Mouse (Mus musculus) gastrocnemius, postnatal 36 days (tissue): ENCODE measurements around the gene Minpp1. TPM values are rescaled to one million over a fixed set of nuclear protein-coding genes. Genes with fewer than 3 reads are reported as not detected.
A peak's percentile ranks its signal among the peaks of the same experiment; 100 is the strongest.

Source experiments
- DNase-seq, 2 experiments: peaks; one replicate each; pipeline ENCODE4 v3.0.0; 2022
- intact Hi-C: fragments of 180-260 bp; cut with DNase I; formaldehyde crosslinking; loops from one replicate; pipeline ENCODE4 v1.15.1; 2025
- total RNA-seq, 2 experiments: library from RNA; stranded (reverse); gene quantifications; 2 replicates each; pipeline ENCODE4 v1.2.3; 2021

The Minpp1 gene
- total RNA-seq, 2 experiments from 2014 or later, result 12.7 to 15.2 TPM

DNA sequence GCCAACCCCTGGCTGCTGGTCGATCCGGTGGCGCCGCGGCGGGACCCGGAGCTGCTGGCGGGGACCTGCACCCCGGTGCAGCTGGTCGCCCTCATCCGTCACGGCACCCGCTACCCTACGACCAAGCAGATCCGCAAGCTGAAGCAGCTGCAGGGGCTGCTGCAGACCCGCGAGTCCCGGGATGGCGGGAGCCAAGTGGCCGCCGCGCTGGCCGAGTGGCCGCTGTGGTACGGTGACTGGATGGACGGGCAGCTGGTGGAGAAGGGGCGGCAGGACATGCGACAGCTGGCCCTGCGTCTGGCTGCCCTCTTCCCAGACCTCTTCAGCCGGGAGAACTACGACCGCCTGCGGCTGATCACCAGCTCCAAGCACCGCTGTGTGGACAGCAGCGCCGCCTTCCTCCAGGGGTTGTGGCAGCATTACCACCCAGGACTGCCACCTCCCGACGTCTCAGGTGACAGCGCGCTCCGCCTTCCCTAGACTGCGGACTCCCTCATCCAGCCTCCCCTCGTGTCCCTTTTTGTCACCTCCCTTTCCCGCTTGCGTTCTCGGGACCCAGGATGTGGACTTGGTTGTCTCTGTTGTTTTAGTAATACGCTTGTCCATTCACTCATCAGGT, 646 bp downstream of the Minpp1 start:
- peak; percentile 36 to 47 for DNase-seq
- intact Hi-C loops, result loop anchor here (5.0 to 10.0 kb wide), 2 partner anchors 389 to 511 kb away; no protein-coding TSS in a partner anchor

DNA sequence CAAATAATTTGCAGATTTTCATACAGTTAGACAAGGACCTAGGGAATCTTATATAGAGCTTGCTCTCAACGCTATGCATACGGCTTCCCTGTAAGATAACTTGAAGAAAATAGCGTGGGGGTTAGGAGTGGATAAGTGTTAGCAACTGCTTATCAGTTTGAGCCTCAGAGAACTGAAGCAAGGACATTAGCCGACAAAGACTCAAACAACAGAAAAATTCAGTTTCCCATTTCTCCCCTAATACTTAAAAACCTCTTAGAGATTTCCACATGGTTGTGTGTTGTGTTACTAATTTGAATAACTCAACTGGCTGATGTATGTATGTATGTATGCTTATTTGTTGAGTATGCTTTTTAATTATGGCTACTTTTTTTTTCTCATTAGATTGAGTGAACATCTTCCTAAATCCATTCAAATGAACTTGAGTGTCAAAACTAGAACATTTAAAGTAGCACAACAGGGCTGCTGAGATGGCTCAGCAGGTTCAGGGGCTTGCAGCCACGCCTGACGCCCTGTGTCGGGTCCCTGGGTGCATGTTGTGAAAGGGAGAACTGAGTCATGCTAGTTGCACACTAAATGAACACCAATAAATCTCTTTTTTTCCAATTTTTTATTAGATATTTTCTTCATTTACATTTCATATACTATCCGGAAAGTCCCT, 2.2 kb downstream of the Minpp1 start:
- DNase-seq, result no peak
- intact Hi-C loops, result loop anchor here (5.0 to 10.0 kb wide), 2 partner anchors 390 to 513 kb away; no protein-coding TSS in a partner anchor

DNA sequence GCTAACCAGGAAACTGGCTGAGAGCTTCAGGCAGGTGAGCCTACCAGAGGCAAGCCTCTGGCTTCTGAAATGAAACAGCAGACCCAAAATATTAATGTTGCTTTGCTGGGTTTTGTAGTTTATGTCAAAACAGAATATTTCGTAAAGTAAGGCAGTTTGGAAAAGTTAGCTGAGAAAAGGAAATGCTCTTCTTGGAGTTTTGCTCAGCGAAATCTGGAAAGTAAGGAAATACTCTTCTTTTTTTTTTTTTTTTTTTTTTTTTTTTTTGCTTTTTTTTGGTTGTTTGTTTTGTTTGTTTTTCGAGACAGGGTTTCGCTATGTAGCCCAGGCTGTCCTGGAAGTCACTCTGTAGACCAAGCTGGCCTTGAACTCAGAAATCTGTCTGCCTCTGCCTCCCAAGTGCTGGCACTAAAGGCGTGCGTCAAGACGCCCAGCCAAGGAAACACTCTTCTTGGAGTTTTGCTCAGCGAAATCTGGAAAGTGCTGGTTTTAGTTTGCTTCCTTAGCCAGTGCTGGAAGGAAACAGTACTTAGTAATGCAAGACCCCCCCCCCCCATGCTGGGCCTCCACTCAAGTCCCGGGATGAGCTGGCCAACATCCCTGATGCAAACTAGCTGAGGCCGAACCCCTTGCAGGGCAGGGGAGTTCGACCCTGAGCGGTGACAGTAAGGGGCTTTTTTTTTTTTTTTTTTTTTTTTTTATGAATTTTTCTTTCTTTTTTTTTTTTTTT, 3.8 kb downstream of the Minpp1 start:
- no peak for DNase-seq
- intact Hi-C loops, result loop anchor here (5.0 to 10.0 kb wide), 2 partner anchors 392 to 515 kb away; no protein-coding TSS in a partner anchor

DNA sequence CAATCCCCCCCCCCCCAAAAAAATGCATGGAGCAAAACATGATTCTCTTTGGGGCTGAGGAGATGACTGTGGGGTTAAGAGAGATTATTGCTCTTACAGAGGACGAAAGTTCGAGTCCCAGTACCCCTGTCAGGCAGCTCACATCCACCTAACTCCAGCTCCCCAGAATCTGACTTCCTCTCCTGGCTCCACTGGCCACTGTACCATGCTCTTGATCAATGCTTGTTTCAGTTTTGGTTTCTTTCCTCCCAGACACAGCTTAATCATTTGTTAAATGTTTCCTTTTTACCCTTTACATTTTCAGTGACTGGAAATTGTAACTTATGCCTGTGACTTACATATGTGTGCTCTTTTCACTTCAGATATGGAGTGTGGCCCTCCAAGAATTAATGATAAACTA, 5.4 kb downstream of the Minpp1 start:
- intact Hi-C loops, result no loop called here
- no peak for DNase-seq

DNA sequence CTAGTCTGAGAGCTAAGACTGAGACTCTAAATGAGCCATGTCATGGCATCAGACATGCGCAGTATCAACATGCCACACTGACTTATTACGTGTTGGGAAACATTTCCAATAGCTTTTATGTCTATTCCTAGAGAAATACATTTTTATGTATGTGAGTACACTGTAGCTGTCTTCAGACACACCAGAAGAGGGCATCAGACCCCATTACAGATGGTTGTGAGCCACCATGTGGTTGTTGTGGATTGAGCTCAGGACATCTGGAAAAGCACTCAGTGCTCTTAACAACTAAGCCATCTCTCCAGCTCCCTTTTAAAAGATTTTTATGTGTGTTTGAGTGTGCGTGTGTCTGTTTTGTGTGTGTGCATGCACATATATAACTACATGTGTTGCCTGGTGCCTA, 6.8 kb downstream of the Minpp1 start:
- intact Hi-C loops, result no loop called here
- no peak for DNase-seq

DNA sequence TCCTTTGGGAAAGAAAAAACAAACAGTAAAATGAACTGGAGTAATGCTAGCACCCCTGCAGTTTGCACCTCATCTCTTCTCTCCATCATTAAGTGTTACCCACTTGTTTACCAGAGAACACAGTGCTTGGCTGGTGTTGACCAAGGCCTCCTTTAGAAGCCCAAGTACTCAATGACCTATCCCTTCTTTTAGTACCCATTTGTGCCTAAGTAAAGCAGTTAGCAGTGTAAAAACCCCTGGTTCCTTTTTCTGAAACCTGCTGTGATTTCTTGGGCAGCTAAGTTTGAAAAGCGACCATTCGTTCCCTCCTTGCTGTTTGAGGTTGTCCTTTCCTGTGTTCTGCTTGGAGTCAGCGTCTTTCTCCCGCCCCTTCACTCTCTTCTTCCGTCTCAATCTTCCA, 7.4 kb downstream of the Minpp1 start:
- DNase-seq, result no peak
- intact Hi-C loops, result no loop called here

DNA sequence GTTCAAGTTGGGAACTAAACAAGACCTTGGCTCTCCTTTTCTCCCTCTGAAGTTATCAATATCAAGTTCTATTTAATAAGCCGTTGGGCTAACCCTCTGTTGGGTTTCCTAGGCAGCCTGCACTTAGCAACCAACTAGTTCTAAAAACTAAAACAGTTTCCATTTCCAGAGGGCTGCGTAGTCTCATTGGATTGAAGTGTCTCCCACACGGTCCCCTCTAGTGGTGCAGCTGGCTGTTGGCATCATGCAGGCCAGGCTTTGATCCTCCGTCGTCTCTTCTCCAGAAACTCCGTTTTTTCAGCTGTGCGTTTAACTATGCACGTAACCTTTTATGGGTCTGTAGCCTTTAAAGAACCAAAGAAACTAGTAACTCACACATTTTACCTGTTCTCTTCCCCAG, 7.9 kb downstream of the Minpp1 start:
- intact Hi-C loops, result no loop called here
- DNase-seq, result no peak

DNA sequence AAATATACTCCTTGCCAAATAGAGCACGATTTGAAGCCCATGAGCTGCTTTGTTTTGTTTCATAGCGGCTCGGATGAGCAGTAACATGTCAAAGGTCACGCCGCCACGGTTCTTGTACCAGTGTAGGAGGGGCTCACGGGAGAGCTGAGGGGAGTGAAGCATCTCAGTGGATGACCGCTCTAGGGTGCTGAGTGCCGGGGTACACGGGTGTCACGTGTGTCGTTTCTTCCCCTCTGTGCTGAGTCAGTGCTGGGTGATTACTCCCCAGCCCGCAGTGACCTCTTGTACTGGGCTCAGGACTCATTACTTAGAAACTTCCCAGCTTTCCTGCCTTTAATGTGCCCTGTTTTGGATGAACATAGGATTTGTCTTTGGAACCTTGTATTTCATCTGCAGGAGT, 9.0 kb downstream of the Minpp1 start:
- intact Hi-C loops, result no loop called here
- no peak for DNase-seq

DNA sequence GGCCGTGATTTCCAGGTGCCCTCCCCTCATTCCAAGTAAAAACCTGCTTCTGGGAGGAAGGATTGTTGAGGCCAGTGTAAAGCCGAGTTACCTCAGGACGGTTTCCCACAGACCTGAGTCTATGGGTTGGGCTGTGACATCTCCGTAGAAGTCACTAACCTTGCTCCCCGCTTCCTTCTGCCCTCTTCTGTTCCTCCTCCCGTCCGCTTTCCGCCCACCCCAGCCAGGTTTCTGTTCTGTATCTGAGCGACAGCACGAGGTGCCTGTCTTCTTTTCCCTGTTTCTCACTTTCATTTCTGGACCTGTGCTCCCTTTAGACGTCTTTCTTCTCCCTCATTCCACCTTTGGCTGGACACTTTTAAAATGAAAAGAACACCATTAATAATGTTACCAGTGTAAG, 9.5 kb downstream of the Minpp1 start:
- no peak for DNase-seq
- intact Hi-C loops, result no loop called here

DNA sequence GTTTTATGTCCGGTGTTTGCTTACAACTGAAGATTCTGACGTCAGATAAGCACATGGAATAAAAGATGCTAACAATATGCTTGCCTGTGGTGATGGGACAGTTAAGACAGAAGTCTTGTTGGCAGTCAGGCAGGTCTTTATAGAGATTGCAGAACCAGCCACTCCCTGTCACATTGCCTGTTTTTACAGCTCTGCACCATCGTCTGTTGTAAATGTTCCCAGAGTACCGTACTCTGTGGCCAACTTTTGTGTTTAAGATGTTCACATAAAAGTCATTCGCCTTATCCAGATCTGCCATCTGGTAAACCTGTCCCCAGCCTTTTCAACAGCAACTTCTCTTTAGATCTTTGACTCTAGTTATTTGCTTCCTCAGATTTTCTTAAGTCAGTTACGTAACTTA, 11.8 kb downstream of the Minpp1 start:
- no peak for DNase-seq
- intact Hi-C loops, result no loop called here

DNA sequence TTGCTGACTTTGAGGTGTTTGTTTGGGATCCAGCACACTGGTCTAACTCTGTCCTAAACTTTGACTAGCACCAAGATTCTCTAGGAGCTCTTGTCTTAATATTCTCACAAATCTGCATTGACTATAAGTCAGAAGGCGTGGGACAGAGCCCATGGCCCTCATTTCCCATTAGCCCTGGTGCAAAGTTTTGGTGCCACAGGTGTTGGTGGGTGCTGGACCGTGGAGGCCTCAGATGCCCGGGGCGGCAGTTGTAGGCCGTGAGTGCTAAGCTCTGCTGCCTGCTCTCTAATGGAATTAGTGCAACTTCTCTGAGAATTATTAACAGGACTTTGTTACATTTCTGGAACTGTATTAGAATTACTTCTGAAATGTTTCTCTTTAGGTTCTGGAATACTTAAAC, 12.4 kb downstream of the Minpp1 start:
- intact Hi-C loops, result no loop called here
- no peak for DNase-seq

DNA sequence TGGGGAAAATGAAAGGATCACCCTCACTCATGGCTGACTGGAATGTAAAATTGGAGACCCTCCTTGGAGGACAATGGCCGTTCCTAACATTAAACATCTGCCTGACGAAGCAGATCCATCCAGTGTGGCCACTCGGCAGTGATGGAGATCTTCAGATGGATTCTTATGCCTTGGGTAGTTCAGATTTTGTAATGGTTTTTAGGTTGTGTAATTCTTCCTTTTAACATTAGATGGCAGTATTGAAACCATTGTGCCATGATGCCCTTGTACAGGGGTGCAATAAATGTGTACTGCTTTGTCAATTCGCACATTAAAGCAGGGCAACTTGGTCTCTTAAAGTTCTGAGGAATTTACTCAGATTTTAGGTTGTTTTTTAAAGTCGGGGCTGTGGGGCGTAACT, 15.8 kb downstream of the Minpp1 start:
- intact Hi-C loops, result no loop called here
- no peak for DNase-seq

DNA sequence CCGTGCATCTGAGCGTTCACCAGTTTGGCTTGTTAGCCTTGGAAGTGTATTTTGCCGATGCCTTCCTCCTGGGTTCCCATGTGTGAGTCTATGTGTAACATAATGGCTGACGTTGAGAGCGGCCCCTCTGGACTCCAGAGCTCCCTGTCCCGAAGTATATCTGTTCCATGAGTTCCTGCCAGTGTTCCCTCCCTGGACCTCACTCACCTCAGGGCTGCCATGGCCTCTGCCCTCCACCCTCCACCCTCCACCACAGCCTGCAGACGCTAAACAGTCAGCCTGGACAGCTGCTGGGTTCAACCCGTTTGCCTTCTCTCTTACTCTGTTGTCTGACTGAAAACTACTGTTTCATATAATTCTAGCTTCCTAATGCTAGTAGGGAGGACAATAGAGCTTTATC, 20.5 kb downstream of the Minpp1 start:
- intact Hi-C loops, result loop anchor here (5.0 kb wide), 1 partner anchor 186 kb away; no protein-coding TSS in a partner anchor
- no peak for DNase-seq

DNA sequence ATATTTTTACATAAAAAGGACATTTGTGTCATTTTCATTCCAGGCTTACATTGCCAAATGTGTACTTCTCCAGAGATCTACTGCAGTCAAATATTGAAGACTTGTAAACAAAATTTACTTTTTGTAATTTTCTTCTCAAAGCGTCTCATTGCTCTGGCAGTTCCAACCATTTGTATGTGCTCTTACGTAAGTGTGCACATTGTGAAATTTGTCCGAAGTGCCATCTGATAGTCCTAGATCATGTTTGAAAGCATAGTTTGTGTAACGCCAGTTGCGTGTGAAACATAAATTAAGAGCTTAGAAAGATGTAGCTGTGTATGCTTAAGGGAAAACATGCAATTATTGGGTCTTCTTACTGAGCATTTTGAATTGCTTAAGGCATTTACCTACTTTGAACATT, 20.9 kb downstream of the Minpp1 start:
- DNase-seq, result no peak
- intact Hi-C loops, result loop anchor here (5.0 kb wide), 1 partner anchor 186 kb away; no protein-coding TSS in a partner anchor

DNA sequence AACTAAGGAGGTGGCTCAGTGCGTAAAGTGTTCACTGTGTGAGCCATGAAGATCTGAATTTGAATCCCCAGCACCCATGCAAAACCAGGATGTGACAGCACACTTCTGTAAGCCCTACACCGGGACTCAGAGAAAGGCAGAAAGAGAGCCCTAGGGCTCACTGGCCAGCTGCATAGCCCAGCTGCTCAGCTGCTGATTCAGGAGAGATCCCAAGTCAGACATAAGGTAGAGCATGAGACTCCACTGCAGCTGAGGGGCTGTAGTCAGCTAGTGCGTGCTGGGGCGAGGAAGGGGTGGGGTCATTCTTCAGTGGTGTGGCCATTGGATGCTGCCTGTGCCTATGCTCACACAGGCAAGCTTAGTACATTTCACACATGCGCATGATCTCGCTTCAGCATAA, 21.5 kb downstream of the Minpp1 start:
- intact Hi-C loops, result loop anchor here (5.0 kb wide), 1 partner anchor 185 kb away; no protein-coding TSS in a partner anchor
- no peak for DNase-seq

DNA sequence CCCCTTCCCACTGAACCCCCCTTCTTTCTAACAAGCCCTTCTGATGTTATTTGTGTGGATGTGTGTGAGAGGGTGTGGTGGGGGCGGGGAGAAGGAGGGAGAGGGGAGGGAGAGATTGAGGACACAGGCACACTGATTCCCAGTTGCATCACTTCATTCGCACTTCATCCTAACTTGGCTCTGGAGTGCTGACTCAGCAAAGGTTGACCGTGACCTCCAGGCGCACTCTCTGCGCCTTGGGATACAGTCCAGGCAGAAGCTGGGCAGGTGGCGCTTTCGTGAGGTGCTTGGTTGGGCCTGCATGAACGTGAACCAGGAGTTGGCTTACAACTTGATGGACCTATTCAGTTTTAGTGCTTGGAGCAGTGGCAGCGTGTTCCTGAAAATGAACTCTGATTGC, 22.0 kb downstream of the Minpp1 start:
- no peak for DNase-seq
- intact Hi-C loops, result loop anchor here (5.0 kb wide), 1 partner anchor 185 kb away; no protein-coding TSS in a partner anchor

DNA sequence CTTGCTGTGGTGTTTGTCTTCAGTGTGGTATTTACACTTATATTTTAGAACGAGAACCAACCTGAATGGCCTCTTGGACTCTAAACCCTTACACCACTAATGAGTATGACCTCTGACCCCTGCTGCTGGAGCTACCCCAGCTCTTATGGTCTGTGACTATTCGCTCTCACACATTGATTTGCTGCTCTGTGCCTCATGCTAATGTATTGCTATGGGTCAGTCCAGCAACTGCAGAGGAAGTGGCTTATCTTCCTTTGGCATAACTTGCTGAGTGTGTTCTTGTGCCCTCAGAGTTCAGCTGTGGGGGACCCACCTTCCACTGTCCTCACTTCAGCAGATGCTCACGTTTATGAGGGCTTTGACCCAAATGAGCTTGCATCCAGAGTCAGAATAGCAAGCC, 24.7 kb downstream of the Minpp1 start:
- intact Hi-C loops, result no loop called here
- no peak for DNase-seq

DNA sequence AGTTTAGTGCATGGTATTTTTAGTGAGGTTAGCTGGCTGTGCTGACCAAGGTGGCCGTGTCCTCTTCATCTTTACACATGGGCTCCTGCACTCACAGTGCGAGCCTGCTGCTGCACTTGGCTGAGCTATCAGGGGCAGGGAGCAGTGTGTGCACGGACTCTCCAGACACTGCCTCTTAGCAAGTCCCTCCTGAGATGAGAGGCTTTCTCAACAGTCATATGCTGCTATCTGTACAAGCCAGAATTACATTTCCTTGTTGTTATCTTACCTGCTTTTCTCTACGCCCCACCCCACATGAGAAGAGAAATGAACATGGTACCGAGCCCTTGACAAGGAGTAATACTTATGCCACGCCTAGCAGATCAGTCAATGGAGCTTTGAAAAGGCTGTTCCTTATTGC, 25.4 kb downstream of the Minpp1 start:
- no peak for DNase-seq
- intact Hi-C loops, result no loop called here

DNA sequence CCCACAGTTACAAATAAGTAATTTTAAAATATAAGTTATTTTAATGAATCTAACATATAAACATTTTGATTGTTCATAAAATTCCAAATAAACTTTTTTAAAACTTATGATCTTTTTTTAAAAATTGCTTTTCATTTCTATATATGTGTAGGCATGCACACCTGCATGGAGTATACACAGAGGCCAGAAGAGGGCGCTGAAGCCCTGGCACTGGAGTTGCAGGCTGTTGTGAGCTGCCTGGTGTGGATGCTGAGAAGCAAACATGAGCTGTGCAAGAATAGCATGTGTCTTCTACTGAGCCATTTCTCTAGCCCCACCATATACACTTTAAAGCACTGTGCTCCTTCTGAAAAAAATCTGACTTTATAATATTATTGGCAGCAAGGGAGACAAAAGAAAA, 26.9 kb downstream of the Minpp1 start:
- intact Hi-C loops, result no loop called here

DNA sequence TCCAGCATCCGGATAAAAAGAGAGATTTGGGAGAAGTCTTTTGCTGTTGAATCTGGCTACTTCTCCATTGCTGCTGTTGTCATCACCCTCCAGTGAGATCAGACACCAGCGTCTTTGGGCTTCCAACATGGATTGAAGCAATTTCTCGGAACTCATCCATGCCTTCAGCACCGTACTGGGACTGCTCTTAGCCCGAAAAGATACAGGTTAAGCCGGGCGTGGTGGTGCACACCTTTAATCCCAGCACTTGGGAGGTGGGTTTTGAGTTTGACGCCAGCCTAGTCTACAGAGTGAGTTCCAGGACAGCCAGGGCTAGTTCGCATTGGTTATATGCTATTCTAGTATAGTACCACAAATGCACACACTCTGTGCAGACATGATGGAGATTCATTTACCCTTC, 31.0 kb downstream of the Minpp1 start:
- intact Hi-C loops, result no loop called here
- no peak for DNase-seq

More for the DNA sequence above, 26.9 kb downstream of the Minpp1 start:
- no peak for DNase-seq

DNA sequence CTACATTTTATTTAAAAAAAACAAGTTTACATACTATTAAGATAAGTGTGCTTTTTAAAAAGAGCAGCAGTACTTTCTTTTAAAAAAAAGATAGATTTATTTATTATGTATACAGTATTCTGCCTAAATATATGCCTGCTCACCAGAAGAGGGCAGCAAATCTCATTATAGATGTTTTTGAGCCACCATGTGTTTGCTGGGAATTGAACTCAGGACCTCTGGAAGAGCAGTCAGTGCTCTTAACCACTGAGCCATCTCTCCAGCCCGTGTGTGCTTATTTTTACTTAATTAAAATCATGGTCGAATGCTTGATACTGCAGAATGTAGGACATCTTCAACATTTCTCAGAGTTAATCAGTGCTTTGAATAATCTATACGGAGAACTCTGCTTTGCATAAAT, 35.9 kb downstream of the Minpp1 start:
- intact Hi-C loops, result no loop called here
- no peak for DNase-seq

DNA sequence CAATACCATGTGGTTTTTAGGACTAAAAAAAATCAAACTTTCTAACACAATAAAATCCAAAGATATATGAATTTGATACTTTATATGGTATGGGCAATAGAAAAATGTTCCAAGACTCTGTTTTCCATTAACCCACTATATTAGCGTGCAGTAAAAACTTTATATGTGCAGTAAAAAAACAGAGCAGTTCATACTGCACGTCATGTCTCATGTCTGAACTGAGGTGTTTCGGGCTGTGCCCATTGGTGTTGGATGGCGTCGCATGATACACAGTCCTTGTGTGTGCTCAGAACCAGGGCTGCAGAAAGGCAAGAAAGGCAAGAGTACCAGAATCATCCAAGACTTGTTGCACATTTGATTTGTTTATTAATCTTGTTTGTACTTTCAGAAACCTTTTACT, 36.7 kb downstream of the Minpp1 start:
- intact Hi-C loops, result no loop called here
- DNase-seq, result no peak
